In the genomic region with DNA sequence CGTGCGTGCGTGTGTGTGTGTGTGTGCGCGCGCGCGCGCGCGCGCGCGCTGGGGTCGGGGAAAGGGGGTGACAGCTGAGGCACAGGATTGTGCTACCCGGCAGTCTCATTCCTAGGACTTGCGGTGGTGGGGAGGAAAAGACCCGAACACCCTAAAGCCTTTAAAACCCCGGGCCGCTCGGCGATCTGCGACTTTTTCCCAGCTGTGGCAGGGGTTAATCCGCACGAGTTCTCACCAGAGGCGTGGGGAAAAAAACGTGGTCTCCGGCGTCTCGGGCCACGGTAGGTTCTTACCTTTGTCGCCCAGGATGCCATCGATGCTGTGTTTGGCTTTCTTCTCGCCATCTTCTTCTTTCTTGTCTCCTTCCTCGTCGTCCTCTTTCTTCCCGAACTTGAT, we compare ENCODE assay signal across 14 mouse cellular contexts. TPM values are rescaled to one million over a fixed set of nuclear protein-coding genes. Genes with fewer than 3 reads are reported as not detected.
DNase-seq lines count a peak whose midpoint lies in the region; ATAC-seq and TF ChIP-seq lines count a peak whose summit lies in the region.
"Had no signal": no experiment of that assay in that cellular context is flagged by ENCODE, and none has a peak within 500 bp of the region (broad histone marks: within the 10 kb centered on the region; RNA-seq: fewer than 3 reads in every experiment).

No protein-coding gene starts in this region.

- no peak for TF ChIP-seq CTCF in lung, postnatal 0 days (IDR thresholded peaks at IDR 0.05)

- H3K4me2 ChIP-seq in lung, postnatal 0 days (replicated peaks; ENCODE audit: low read depth, low read length): no peak overlapping the region
- peak overlapping the region; percentile 42 for H3K4me2 ChIP-seq in forebrain, embryonic 13.5 days
- H3K4me2 ChIP-seq in limb, embryonic 13.5 days (replicated peaks): peak overlapping the region; percentile 44
- peak overlapping the region; percentile 53 for H3K4me2 ChIP-seq in neural tube, embryonic 15.5 days

- ATAC-seq in lung, postnatal 0 days: no peak
- ATAC-seq in forebrain, embryonic 13.5 days: no peak
- ATAC-seq in limb, embryonic 13.5 days (ENCODE audit: low FRiP score, low read depth): no peak
- no peak for ATAC-seq in neural tube, embryonic 15.5 days (ENCODE audit: low FRiP score)

- under 1% methylated on average over 26 of the region's 37 CpGs for WGBS in lung, postnatal 0 days
- under 1% methylated on average over 32 of the region's 37 CpGs for WGBS in forebrain, embryonic 13.5 days
- under 1% methylated on average over 37 of the region's 37 CpGs for WGBS in limb, embryonic 13.5 days
- 1% methylated on average over 37 of the region's 37 CpGs for WGBS in neural tube, embryonic 15.5 days

- H3K4me1 ChIP-seq in lung, postnatal 0 days (ENCODE audit: insufficient read depth, low read depth, low read length): no peaks in the 10 kb centered on the region
- H3K4me1 ChIP-seq in forebrain, embryonic 13.5 days: peaks cover 51% of the 10 kb centered on the region
- peaks cover 21% of the 10 kb centered on the region for H3K4me1 ChIP-seq in limb, embryonic 13.5 days
- peaks cover 49% of the 10 kb centered on the region for H3K4me1 ChIP-seq in neural tube, embryonic 15.5 days

- H3K9ac ChIP-seq in lung, postnatal 0 days (replicated peaks; ENCODE audit: low read depth): no peak overlapping the region
- no peak overlapping the region for H3K9ac ChIP-seq in forebrain, embryonic 13.5 days
- H3K9ac ChIP-seq in limb, embryonic 13.5 days: no peak overlapping the region
- H3K9ac ChIP-seq in neural tube, embryonic 15.5 days (replicated peaks): 0 out of 2 replicates have a peak overlapping the region, but pooled peaks have one; percentile 8

- no peak for DNase-seq in lung, postnatal 0 days (ENCODE audit: low spot score)
- DNase-seq in lung, postnatal 10 days: no peak
- DNase-seq in thymus, postnatal 25 days: no peak
- no peak for DNase-seq in kidney, postnatal 14 days
- DNase-seq: cerebellum, adult 11-12 months; heart, adult 18-20 months; kidney, adult 9 months; layer of hippocampus, postnatal 36 days; right cerebral cortex, postnatal 14 days had no signal

- H3K36me3 ChIP-seq in lung, postnatal 0 days (ENCODE audit: insufficient read depth, low read length): no peaks in the 10 kb centered on the region
- H3K36me3 ChIP-seq in forebrain, embryonic 13.5 days (ENCODE audit: poor library complexity, severe bottlenecking): no peaks in the 10 kb centered on the region
- H3K36me3 ChIP-seq in limb, embryonic 13.5 days: no peaks in the 10 kb centered on the region
- H3K36me3 ChIP-seq in neural tube, embryonic 15.5 days: no peaks in the 10 kb centered on the region
- H3K36me3 ChIP-seq: G1E had no signal

- no peak overlapping the region for H3K27ac ChIP-seq in lung, postnatal 0 days (ENCODE audit: low read length)
- H3K27ac ChIP-seq in forebrain, embryonic 13.5 days: no peak overlapping the region
- no peak overlapping the region for H3K27ac ChIP-seq in limb, embryonic 13.5 days
- H3K27ac ChIP-seq in neural tube, embryonic 15.5 days (replicated peaks): no peak overlapping the region

- TF ChIP-seq EP300 in lung, postnatal 0 days (IDR thresholded peaks at IDR 0.05): no peak

- H3K27me3 ChIP-seq in lung, postnatal 0 days (replicated peaks; ENCODE audit: insufficient read depth, low read length): peaks cover 92% of the 10 kb centered on the region
- peaks cover 100% of the 10 kb centered on the region for H3K27me3 ChIP-seq in forebrain, embryonic 13.5 days
- H3K27me3 ChIP-seq in limb, embryonic 13.5 days: peaks cover 100% of the 10 kb centered on the region
- peaks cover 95% of the 10 kb centered on the region for H3K27me3 ChIP-seq in neural tube, embryonic 15.5 days (replicated peaks)

- H3K9me3 ChIP-seq in lung, postnatal 0 days (ENCODE audit: low read length): no peaks in the 10 kb centered on the region
- H3K9me3 ChIP-seq in forebrain, embryonic 13.5 days (replicated peaks): no peaks in the 10 kb centered on the region
- H3K9me3 ChIP-seq in limb, embryonic 13.5 days: no peaks in the 10 kb centered on the region
- H3K9me3 ChIP-seq in neural tube, embryonic 15.5 days (replicated peaks): no peaks in the 10 kb centered on the region

- peak overlapping the region; percentile 8; the same call in 1 of the 2 replicates for H3K4me3 ChIP-seq in lung, postnatal 0 days (ENCODE audit: low read depth, low read length)
- peak overlapping the region; percentile 24 for H3K4me3 ChIP-seq in forebrain, embryonic 13.5 days
- H3K4me3 ChIP-seq in limb, embryonic 13.5 days: peak overlapping the region; percentile 18; the same call in 1 of the 2 replicates
- peak overlapping the region; percentile 31 for H3K4me3 ChIP-seq in neural tube, embryonic 15.5 days (replicated peaks)

RNA-seq across cellular contexts. Expression of a gene that starts 5.0 kb away (rescaled TPM):
- polyA plus RNA-seq in lung, postnatal 0 days (2015; fragmentation: Nextera tagmentation; extraction: Ambion mirVana): not detected in 2 replicates
- 0.04 and 0.09 TPM in 2 replicates for polyA plus RNA-seq in forebrain, embryonic 13.5 days (2015; fragmentation: Nextera tagmentation; extraction: Ambion mirVana)
- polyA plus RNA-seq in limb, embryonic 13.5 days (2015; fragmentation: Nextera tagmentation; extraction: Ambion mirVana): 0.90 and 0.92 TPM in 2 replicates
- polyA plus RNA-seq in neural tube, embryonic 15.5 days (2015; fragmentation: Nextera tagmentation; extraction: Ambion mirVana): 0.14 and 0.17 TPM in 2 replicates
- polyA plus RNA-seq: G1E; liver, embryonic 16.5 days had no signal
